Mouse (Mus musculus) colon, adult 2 months (tissue): ENCODE results near the gene Slc25a39. TPM values are rescaled to one million over a fixed set of nuclear protein-coding genes. Genes with fewer than 3 reads are reported as not detected.

ENCODE experiments used
- polyA plus RNA-seq: library from polyadenylated mRNA; depleted of rRNA; stranded (reverse); fragments of >200 nt; gene quantifications from 2 replicates; pipeline ENCODE4 v1.2.3, GENCODE M21; 2012; rRNA removed

Gene Slc25a39
- polyA plus RNA-seq: 591 and 649 TPM in 2 replicates

DNA sequence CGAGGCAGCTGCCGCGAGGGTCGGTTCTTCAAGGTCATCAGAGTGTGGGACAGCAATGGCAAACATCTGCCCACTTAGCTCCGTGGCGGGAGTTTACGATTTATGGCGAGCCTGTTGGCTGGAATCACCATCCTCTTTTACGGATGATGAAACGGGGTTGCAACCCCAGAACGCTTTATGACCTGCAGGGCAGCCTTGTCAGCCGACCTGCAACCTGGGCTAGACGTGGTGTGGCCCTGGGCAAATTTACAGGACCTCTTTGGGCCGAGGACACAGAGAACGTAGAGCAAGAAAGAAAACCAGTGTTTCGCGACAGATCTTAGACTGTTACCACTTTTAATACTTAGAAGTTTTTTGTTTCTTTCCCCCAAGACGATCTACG is at the start of gene Slc25a39:
Gene Slc25a39 (minus strand): TSS at position 113 of the 382 bp plus-strand sequence.

DNA sequence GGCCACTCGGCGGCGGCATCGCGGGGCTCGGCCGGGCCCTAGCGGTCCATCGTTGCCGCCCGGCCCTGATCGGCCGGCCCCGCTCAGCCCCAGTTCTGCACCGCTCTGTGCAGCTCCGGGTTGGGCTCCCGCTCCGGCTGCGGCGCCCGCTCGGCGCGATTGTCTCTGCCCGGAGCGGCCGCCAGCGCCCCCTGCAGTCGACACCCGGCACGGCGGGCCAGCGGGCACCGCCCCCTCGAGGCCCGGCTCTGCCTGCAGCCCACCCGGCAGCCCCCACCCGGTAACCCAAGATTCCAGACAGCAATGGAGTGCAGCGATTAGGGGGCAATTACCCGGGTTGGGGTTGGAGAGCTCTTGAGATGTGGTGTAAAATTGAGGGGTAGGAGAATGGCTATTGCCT is 39.8 kb upstream of the Slc25a39 start, which contains the start of gene Fam171a2:
Gene Fam171a2 (minus strand): TSS at position 186 of the 400 bp plus-strand sequence.

DNA sequence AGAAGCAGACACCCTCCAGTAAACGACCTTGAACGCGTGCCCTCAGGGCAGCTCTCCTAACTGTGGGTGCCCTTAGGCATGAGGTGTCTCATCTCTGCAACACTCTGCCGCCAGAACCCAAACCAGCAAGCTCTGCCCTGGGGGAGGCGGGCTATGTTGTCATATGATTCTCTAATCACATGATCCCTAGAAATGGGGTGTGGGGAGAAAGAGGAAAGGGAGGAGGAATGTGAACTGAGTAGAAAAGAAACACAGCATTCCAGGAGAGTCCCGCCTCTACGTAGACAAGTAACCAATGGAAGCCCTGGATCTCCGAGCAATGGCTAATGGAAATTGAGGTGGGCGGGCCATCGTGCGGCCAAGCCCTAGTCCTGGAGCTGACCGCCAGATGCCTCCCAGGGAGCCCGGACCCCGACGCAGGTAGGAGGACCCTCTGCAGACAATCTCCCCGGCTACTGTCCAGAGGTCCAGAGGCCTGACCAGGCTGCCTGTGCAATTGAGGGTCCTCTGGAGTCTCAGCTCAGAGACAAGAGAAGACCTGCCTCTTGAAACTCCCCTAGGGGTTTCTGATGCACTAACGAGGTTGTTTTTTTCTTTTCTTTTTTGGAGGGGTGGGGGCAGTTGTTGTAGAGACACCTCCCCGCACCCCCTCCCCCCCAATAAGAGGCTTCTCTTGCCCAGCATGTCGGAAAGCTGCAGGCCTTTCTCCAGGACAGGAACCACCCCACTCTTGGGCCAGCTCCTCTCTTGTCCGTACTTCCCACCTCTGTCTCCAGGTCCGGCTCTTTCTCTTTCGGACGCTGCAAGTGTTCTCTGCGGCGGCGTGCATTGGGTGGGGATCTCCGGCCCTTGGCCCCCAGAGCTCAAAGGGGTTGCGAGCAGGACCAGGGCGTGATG is 22.6 kb upstream of the Slc25a39 start, which contains the start of gene Grn:
Gene Grn (plus strand): TSS at position 195 of the 897 bp plus-strand sequence.

DNA sequence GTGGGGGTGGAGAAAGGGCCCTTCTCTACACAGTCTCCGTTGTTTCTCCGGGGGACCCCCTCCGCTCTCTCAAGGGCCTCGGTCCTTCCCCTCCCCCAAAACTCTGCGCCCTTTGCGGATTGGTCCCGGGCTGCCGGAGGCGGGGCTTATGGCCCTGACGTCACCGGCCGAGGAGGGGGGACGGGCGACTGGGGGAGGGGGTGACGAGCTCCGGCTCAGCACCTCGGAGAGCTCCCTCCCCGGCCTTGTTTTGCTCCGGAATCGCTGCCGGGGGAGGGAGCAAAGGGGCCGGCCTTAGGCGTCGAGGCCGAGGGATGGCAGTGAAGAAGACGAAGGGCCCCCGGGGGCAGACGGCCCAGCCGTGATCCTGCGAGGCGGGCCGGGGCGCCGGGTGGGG is 14.5 kb downstream of the Slc25a39 start, which contains the start of gene Rundc3a:
Gene Rundc3a (plus strand): TSS at position 166 of the 397 bp plus-strand sequence.

DNA sequence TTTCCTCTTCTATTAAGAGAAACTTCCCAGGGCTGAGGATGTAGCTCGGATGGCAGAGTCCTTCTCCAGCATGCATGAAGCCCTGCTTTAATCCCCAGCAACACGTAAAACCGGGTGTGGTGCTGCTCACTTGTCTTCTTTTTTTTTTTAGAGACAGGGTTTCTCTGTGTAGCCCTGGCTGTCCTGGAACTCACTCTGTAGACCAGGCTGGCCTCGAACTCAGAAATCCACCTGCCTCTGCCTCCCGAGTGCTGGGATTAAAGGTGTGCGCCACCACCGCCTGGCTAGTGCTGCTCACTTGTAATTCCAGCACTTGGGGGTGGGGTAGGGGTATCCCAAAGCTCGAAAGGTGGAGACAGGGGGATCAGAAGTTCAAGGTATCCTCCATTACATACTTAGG is 41.6 kb downstream of the Slc25a39 start, which contains the start of gene Slc4a1:
Gene Slc4a1 (minus strand): TSS at position 101 of the 400 bp plus-strand sequence.

Other genes starting within 250 kb of the Slc25a39 start
- gene Lsm12, start 222.7 kb downstream of the Slc25a39 start, polyA plus RNA-seq: 25.4 and 35.2 TPM in 2 replicates
- 114 and 152 TPM in 2 replicates for gene G6pc3, start 218.3 kb downstream of the Slc25a39 start, polyA plus RNA-seq
- 97.0 and 115 TPM in 2 replicates for gene Hdac5, start 177.8 kb downstream of the Slc25a39 start, polyA plus RNA-seq
- 3.3 and 3.9 TPM in 2 replicates for gene BC030867, start 159.1 kb downstream of the Slc25a39 start, polyA plus RNA-seq
- 1.6 and 2.8 TPM in 2 replicates for gene Asb16, start 139.2 kb downstream of the Slc25a39 start, polyA plus RNA-seq
- gene Tmub2, start 123.0 kb downstream of the Slc25a39 start, polyA plus RNA-seq: 57.5 and 64.0 TPM in 2 replicates
- 41.5 and 46.8 TPM in 2 replicates for gene Atxn7l3, start 111.3 kb downstream of the Slc25a39 start, polyA plus RNA-seq
- gene Ubtf, start 88.2 kb downstream of the Slc25a39 start, polyA plus RNA-seq: 31.0 and 33.3 TPM in 2 replicates
- gene Slc4a1, start 41.7 kb downstream of the Slc25a39 start, polyA plus RNA-seq: 0.08 and 0.15 TPM in 2 replicates
- gene Rundc3a, start 14.5 kb downstream of the Slc25a39 start, polyA plus RNA-seq: 14.5 and 19.1 TPM in 2 replicates
- 155 and 216 TPM in 2 replicates for gene Grn, start 22.4 kb upstream of the Slc25a39 start, polyA plus RNA-seq
- 14.4 and 17.6 TPM in 2 replicates for gene Fam171a2, start 39.7 kb upstream of the Slc25a39 start, polyA plus RNA-seq
- gene Itga2b, start 62.2 kb upstream of the Slc25a39 start, polyA plus RNA-seq: 4.4 and 5.2 TPM in 2 replicates
- gene Gpatch8, start 148.4 kb upstream of the Slc25a39 start, polyA plus RNA-seq: 12.2 and 14.1 TPM in 2 replicates
- 1.6 and 2.1 TPM in 2 replicates for gene Gm11627, start 171.5 kb upstream of the Slc25a39 start, polyA plus RNA-seq
- 32.9 and 38.3 TPM in 2 replicates for gene Fzd2, start 196.4 kb upstream of the Slc25a39 start, polyA plus RNA-seq